Mouse (Mus musculus) stomach, postnatal 0 days (tissue): ENCODE measurements around the gene Zfp365. TPM values are rescaled to one million over a fixed set of nuclear protein-coding genes. Genes with fewer than 3 reads are reported as not detected.

Experiments
- ATAC-seq: fragments of 200-750 bp; cut with Nextera tagmentation; 2 replicates; pipeline ENCODE4 v1.8.0; 2017; ENCODE audit not compliant: low FRiP score, low TSS enrichment
- DNase-seq: peaks from one replicate; pipeline ENCODE4 v3.0.0-alpha.2; 2016; ENCODE audit warnings: low spot score
- H3K27ac ChIP-seq: fragments of 300-500 bp; sonication (generic); replicated peaks from 2 replicates; pipeline ENCODE4 v1.5.1; 2014; ENCODE audit warnings: mild to moderate bottlenecking, control low read depth
- H3K27me3 ChIP-seq: fragments of 300-500 bp; sonication (generic); 2 replicates; pipeline ENCODE4 v1.6.1; 2014; ENCODE audit warnings: low read length; ENCODE audit not compliant: control insufficient read depth, insufficient read depth
- H3K36me3 ChIP-seq: fragments of 300-500 bp; sonication (generic); 2 replicates; pipeline ENCODE4 v1.6.1; 2014; ENCODE audit warnings: low read length, mixed read lengths; ENCODE audit not compliant: control insufficient read depth, insufficient read depth
- H3K4me1 ChIP-seq: fragments of 300-500 bp; sonication (generic); replicated peaks from 2 replicates; pipeline ENCODE4 v1.6.1; 2014; ENCODE audit warnings: antibody characterized with exemption; ENCODE audit not compliant: control insufficient read depth, insufficient read depth
- H3K4me2 ChIP-seq: fragments of 300-500 bp; sonication (generic); replicated peaks from 2 replicates; pipeline ENCODE4 v1.6.1; 2014; ENCODE audit warnings: low read depth, mild to moderate bottlenecking, control low read depth, moderate library complexity
- H3K4me3 ChIP-seq: fragments of 300-500 bp; sonication (generic); 2 replicates; pipeline ENCODE4 v1.5.1; 2014; ENCODE audit warnings: low read depth, low read length, control low read depth
- H3K9ac ChIP-seq: fragments of 300-500 bp; sonication (generic); 2 replicates; pipeline ENCODE4 v1.6.1; 2014; ENCODE audit warnings: mild to moderate bottlenecking, low read length, control low read depth, mixed read lengths
- H3K9me3 ChIP-seq: fragments of 300-500 bp; sonication (generic); 2 replicates; pipeline ENCODE4 v1.6.1; 2016; ENCODE audit warnings: low read length; ENCODE audit not compliant: control insufficient read depth
- CTCF ChIP-seq: IDR thresholded peaks from 2 replicates; pipeline ENCODE4 v1.5.1; 2016; ENCODE audit warnings: antibody characterized with exemption, low read depth, mild to moderate bottlenecking, moderate library complexity
- EP300 ChIP-seq: optimal IDR thresholded peaks from 2 replicates; pipeline ENCODE3; 2016; ENCODE audit warnings: antibody characterized with exemption
- WGBS: fragments of 180-500 bp; shearing (Covaris S2); extraction: QIAGEN DNeasy Blood & Tissue Kit; methylation state at CpG from one replicate; pipeline ENCODE4 v1.1.7; 2014; 5-methylcytosine and 5-hydroxymethylcytosine counted together
- polyA plus RNA-seq: library from polyadenylated mRNA; unstranded; fragments of >200 nt; fragmentation: Nextera tagmentation; extraction: Ambion mirVana; gene quantifications from 2 replicates; pipeline ENCODE4 v1.2.1, GENCODE M21; 2015

Zfp365 gene
- polyA plus RNA-seq, 1 experiment from 2014 or later = 0.57 TPM

DNA sequence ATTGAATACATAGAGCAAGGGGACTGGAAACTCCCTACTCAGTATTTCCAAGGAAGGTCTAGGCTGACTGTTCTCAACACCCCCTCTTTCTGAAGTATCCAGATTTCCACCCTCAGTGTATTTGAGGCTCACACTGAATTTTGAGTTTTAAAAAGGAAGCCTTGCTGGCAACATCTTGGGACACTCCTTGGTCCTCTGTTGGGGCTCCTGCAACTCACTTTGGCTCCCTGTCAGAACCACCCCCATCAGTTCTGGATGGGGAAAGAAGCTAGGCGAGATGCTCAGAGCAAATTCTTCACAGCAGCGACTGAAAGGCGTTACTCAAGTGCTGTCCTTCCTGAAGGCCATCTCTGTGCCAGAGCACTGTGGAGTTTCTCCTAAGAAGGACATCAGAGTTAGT, 47.4 kb downstream of the Zfp365 start:
- no peak overlapping the region for H3K4me2 ChIP-seq
- no peak for ATAC-seq
- H3K36me3 ChIP-seq = no peaks in the 10 kb centered on the region
- H3K9me3 ChIP-seq = no peaks in the 10 kb centered on the region
- H3K4me3 ChIP-seq = no peak overlapping the region
- TF ChIP-seq EP300 = no peak
- TF ChIP-seq CTCF = no peak
- no peak overlapping the region for H3K27ac ChIP-seq
- no peak overlapping the region for H3K9ac ChIP-seq
- H3K27me3 ChIP-seq = no peaks in the 10 kb centered on the region
- WGBS = 71% methylated on average over 3 of the region's 3 CpGs
- no peak for DNase-seq
- H3K4me1 ChIP-seq = no peaks in the 10 kb centered on the region

DNA sequence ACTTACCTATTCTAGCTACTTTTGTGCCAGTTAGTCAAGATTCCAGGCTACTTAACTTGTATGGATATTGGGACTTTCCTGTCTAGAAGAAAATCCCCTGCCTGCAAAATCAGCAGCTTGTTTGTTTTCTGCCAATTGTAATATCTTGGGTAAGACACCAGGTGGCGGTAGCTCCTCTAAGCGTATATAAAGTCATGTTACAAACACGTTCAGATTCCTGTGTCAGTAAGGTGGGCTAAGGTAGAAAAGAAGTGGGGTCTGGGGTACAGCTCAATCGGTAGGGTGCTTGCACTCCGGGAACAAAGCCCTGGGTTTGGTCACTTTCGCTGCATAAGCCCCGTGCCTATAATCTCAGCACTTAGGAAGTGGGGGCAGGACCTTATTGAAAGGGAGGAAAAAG, 50.1 kb downstream of the Zfp365 start:
- DNase-seq = peak; percentile 16
- Histone ChIP-seq H3K4me2 (no peak overlapping the region), H3K36me3 (no peaks in the 10 kb centered on the region), H3K4me3 (no peak overlapping the region), H3K4me1 (no peaks in the 10 kb centered on the region), H3K9ac (no peak overlapping the region), H3K9me3 (no peaks in the 10 kb centered on the region), H3K27ac (no peak overlapping the region), H3K27me3 (no peaks in the 10 kb centered on the region)
- WGBS = 19% methylated on average over 7 of the region's 7 CpGs
- ATAC-seq = no peak
- TF ChIP-seq CTCF = peak; percentile 81
- TF ChIP-seq EP300 = no peak

DNA sequence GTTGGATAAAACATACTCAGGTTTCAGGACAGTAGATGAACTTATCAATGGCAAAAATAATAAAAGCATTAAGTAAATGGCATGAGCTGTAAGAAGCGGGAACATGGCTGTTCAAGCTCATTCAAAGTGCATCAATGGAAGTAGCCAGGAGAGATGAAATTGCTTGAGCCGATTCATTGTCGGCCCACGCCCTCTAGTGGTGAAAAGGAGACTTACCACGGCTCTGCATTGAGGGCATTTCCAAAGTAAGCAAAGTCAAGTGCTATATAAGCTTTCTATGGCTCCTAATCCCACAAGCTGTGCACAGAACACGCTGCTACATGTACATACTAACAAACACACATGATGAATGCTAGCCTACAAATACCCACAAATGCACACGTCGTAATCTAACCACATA, 53.6 kb downstream of the Zfp365 start:
- no peaks in the 10 kb centered on the region for H3K36me3 ChIP-seq
- H3K4me2 ChIP-seq = no peak overlapping the region
- no peaks in the 10 kb centered on the region for H3K9me3 ChIP-seq
- no peak overlapping the region for H3K4me3 ChIP-seq
- H3K9ac ChIP-seq = no peak overlapping the region
- DNase-seq = peak; percentile 76
- no peaks in the 10 kb centered on the region for H3K4me1 ChIP-seq
- H3K27me3 ChIP-seq = no peaks in the 10 kb centered on the region
- WGBS = 11% methylated on average over 8 of the region's 8 CpGs
- peak; percentile 56; the same call in 1 of the 2 replicates for ATAC-seq
- peak; percentile 96 for TF ChIP-seq CTCF
- no peak for TF ChIP-seq EP300
- no peak overlapping the region for H3K27ac ChIP-seq

DNA sequence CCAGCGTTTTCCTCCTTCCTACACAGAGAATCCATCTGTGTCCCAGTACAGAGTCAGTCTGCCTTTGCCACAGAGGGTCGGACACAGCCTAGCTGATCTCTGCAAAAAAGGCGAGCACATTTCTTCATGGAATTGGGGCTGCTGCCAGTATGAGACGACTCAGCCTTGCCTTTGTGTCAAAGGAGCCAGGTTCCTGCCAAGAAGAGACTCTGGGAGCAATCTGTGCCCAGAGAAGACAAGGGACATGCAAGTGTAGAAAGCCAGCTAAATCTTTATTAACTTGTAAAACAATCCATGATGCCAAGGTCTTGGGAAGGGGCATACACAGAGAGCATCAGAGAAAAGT, 54.9 kb downstream of the Zfp365 start:
- Histone ChIP-seq H3K9me3 (no peaks in the 10 kb centered on the region), H3K36me3 (no peaks in the 10 kb centered on the region), H3K27me3 (no peaks in the 10 kb centered on the region), H3K27ac (no peak overlapping the region), H3K4me1 (no peaks in the 10 kb centered on the region), H3K4me3 (no peak overlapping the region), H3K4me2 (no peak overlapping the region), H3K9ac (no peak overlapping the region)
- WGBS = 54% methylated on average over 4 of the region's 4 CpGs
- TF ChIP-seq CTCF (no peak), EP300 (no peak)
- peak; percentile 11 for DNase-seq
- ATAC-seq = no peak

DNA sequence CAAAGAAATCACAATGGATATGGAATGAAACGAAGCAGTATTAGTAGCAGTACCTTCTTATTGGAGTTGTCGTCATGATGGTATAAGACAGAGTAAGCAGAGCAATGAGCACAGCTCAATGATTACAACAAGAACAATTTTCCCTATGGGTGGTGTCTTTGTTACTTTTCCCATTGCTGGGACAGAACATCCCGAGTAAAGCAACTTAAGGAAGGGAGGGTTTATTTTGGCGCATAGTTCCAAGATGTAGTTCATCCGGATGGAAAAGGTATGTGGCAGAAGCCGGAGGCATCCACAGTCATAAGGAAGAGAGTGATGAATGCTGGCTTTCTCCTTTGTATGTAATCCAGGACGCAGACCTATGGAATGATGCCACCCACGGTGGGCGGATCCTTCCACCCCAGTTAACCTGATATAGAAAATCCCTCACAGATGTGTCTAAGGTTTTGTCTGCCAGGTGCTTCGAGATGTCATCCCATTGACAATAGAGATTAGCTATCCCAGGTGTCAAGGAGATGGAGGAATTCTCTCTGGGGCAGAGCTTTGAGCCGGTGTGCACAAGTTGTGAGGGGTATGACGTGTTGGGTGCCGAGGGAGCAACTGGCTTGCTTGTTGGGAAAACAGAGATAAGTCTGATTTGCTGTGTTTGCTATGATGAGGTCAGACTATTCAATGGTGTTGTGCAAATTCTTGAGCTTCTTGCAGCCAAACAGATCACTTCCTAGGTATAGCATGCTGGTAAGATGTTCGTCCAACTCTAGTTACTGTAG, 55.5 kb downstream of the Zfp365 start:
- H3K4me1 ChIP-seq = no peaks in the 10 kb centered on the region
- peak; percentile 7 for DNase-seq
- no peak for TF ChIP-seq EP300
- TF ChIP-seq CTCF = no peak
- H3K4me2 ChIP-seq = no peak overlapping the region
- no peak overlapping the region for H3K9ac ChIP-seq
- WGBS = 84% methylated on average over 14 of the region's 14 CpGs
- ATAC-seq = no peak
- H3K4me3 ChIP-seq = no peak overlapping the region
- H3K27me3 ChIP-seq = no peaks in the 10 kb centered on the region
- H3K27ac ChIP-seq = no peak overlapping the region
- H3K36me3 ChIP-seq = no peaks in the 10 kb centered on the region
- H3K9me3 ChIP-seq = no peaks in the 10 kb centered on the region

GRCm38 (mm10) chr10:67855760-67856159, 56.7 kb downstream of the Zfp365 start:
- Histone ChIP-seq H3K9me3 (no peaks in the 10 kb centered on the region), H3K4me2 (no peak overlapping the region), H3K4me1 (no peaks in the 10 kb centered on the region), H3K36me3 (no peaks in the 10 kb centered on the region), H3K27ac (no peak overlapping the region), H3K27me3 (no peaks in the 10 kb centered on the region), H3K9ac (no peak overlapping the region), H3K4me3 (no peak overlapping the region)
- ATAC-seq (no peak), DNase-seq (no peak)
- TF ChIP-seq EP300 (no peak), CTCF (no peak)
- WGBS = 49% methylated on average over 5 of the region's 5 CpGs
